Mouse (Mus musculus) heart, embryonic 12.5 days (tissue): ENCODE results near the gene Atf6. TPM values are rescaled to one million over a fixed set of nuclear protein-coding genes. Genes with fewer than 3 reads are reported as not detected.

ENCODE experiments used
- ATAC-seq: fragments of 200-750 bp; cut with Nextera tagmentation; 2 replicates; pipeline ENCODE4 v1.8.0; 2017; ENCODE audit warnings: moderate TSS enrichment, moderate library complexity; ENCODE audit not compliant: insufficient number of reproducible peaks, low FRiP score
- H3K27ac ChIP-seq: fragments of 300-500 bp; sonication (generic); 2 replicates; pipeline ENCODE4 v1.5.1; 2016; ENCODE audit warnings: mild to moderate bottlenecking, moderate library complexity; ENCODE audit not compliant: poor library complexity, severe bottlenecking
- H3K27me3 ChIP-seq: fragments of 300-500 bp; sonication (generic); replicated peaks from 2 replicates; pipeline ENCODE4 v1.6.1; 2016; ENCODE audit warnings: mild to moderate bottlenecking, moderate library complexity
- H3K36me3 ChIP-seq: fragments of 300-500 bp; sonication (generic); 2 replicates; pipeline ENCODE4 v1.6.1; 2016; ENCODE audit warnings: mild to moderate bottlenecking, moderate library complexity
- H3K4me1 ChIP-seq: fragments of 300-500 bp; sonication (generic); replicated peaks from 2 replicates; pipeline ENCODE4 v1.6.1; 2016; ENCODE audit warnings: mild to moderate bottlenecking
- H3K4me2 ChIP-seq: fragments of 300-500 bp; sonication (generic); 2 replicates; pipeline ENCODE4 v1.6.1; 2016; ENCODE audit warnings: mild to moderate bottlenecking, moderate library complexity
- H3K4me3 ChIP-seq: fragments of 300-500 bp; sonication (generic); 2 replicates; pipeline ENCODE4 v1.5.1; 2016; ENCODE audit warnings: mild to moderate bottlenecking
- H3K9ac ChIP-seq: fragments of 300-500 bp; sonication (generic); 2 replicates; pipeline ENCODE4 v1.6.1; 2016; ENCODE audit warnings: mild to moderate bottlenecking, moderate library complexity
- H3K9me3 ChIP-seq: fragments of 300-500 bp; sonication (generic); replicated peaks from 2 replicates; pipeline ENCODE4 v1.6.1; 2016; ENCODE audit warnings: mild to moderate bottlenecking, moderate library complexity
- WGBS: fragments of 180-500 bp; shearing (Covaris S2); methylation state at CpG from one replicate; pipeline ENCODE4 v1.1.7; 2016; 5-methylcytosine and 5-hydroxymethylcytosine counted together
- polyA plus RNA-seq: library from polyadenylated mRNA; unstranded; fragments of >200 nt; fragmentation: Nextera tagmentation; extraction: Ambion mirVana; gene quantifications from 2 replicates; pipeline ENCODE4 v1.2.1, GENCODE M21; 2016

Gene Atf6
- polyA plus RNA-seq, 1 experiment from 2014 or later = 15.0 TPM

DNA sequence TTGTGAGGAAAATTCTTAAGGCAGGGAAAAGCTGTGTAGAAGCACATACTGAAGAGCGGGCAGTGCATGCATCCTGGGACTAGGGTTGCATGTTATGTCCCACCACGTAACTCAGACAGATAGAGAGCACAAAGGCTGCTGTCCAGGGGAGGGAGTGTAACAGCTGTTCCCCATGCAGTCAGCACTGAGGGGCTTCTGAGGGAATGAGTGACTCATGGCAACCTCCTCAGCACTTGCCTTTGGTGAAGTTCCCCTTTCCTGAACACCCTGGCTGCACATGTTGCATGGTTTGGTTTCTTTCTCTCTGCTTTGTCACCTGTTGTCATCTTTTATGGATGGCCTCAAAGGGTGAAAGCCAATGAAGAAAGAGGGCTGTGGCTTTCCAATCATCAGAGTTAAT is 165.3 kb downstream of the Atf6 start:
- no peaks in the 10 kb centered on the region for H3K27me3 ChIP-seq
- H3K27ac ChIP-seq = no peak overlapping the region
- H3K9ac ChIP-seq = no peak overlapping the region
- no peak for ATAC-seq
- H3K4me1 ChIP-seq = peaks cover 4% of the 10 kb centered on the region; the same call in 1 of the 2 replicates
- no peaks in the 10 kb centered on the region for H3K9me3 ChIP-seq
- no peak overlapping the region for H3K4me2 ChIP-seq
- no peaks in the 10 kb centered on the region for H3K36me3 ChIP-seq
- WGBS = 64% methylated on average over 2 of the region's 2 CpGs
- no peak overlapping the region for H3K4me3 ChIP-seq

DNA sequence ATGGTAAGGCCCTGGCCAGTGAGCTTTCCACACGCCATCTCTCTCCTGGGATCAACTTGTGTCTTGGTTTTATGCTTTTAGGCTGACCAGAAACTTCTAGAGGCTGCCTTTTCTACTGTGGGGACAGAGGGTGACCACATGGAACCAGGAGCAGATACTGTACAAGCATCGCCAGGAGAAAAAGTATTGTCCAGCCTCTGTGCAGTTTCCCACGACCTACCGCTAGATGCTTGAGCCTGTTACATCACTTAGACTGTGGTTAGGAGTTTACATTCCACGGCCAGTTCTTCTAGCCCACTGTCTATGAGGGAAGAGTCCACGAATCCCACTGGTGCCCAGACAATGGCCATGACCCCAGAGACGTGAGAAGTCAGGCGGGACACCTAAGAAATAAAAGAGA is 166.0 kb downstream of the Atf6 start:
- H3K4me3 ChIP-seq = no peak overlapping the region
- 79% methylated on average over 8 of the region's 8 CpGs for WGBS
- ATAC-seq = no peak
- no peaks in the 10 kb centered on the region for H3K9me3 ChIP-seq
- H3K27ac ChIP-seq = no peak overlapping the region
- H3K4me1 ChIP-seq = peaks cover 4% of the 10 kb centered on the region; the same call in 1 of the 2 replicates
- no peaks in the 10 kb centered on the region for H3K27me3 ChIP-seq
- H3K36me3 ChIP-seq = no peaks in the 10 kb centered on the region
- no peak overlapping the region for H3K9ac ChIP-seq
- H3K4me2 ChIP-seq = no peak overlapping the region

DNA sequence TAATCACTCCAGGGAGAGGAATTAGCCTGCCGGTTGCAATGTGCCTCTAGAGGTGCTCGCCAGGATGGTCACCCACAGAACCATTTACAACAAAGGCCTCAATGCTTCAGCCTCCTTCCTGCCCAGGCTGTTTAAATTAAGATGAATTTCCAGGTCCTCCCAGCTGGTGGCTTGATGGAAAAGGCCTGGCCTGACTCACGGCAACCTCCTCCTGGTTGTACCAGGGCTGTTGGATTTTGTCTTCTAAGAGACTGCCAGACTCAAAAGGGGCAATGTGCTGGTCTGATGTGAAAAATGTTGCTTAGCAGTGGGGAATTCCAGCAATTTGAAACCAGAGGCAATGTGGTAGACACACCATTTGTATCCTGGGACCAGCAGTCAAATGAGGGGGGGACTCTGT is 166.4 kb downstream of the Atf6 start:
- Histone ChIP-seq H3K36me3 (no peaks in the 10 kb centered on the region), H3K27me3 (no peaks in the 10 kb centered on the region), H3K9me3 (no peaks in the 10 kb centered on the region), H3K9ac (no peak overlapping the region), H3K4me3 (no peak overlapping the region), H3K4me1 (peaks cover 4% of the 10 kb centered on the region; the same call in 1 of the 2 replicates), H3K27ac (no peak overlapping the region), H3K4me2 (no peak overlapping the region)
- ATAC-seq = no peak
- 66% methylated on average over 3 of the region's 3 CpGs for WGBS

DNA sequence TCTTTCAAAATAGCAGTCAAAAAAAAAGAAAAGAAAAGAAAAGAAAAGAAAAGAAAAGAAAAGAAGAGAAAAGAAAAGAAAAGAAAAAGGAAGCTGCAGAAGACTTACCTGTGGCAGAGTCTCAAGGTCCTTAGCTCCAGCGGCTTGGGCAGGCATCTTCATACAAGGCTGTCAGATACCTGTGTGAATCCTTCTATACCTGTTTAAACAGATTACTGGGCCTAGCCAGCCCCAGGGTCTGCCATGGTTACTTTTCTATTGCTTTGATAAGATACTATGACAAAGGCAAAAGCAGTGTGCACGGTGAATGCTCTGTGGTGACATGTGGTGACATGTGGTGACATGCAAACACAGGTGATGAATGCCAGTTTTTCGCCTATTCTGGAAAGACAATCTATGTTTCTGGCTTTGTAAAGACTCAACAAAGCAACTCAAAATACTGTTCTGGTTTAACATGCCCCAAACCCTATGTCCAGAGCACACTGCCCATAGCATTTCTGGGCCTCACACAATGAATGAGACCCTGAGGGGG is 167.0 kb downstream of the Atf6 start:
- no peaks in the 10 kb centered on the region for H3K9me3 ChIP-seq
- no peak overlapping the region for H3K4me3 ChIP-seq
- no peaks in the 10 kb centered on the region for H3K27me3 ChIP-seq
- no peak overlapping the region for H3K27ac ChIP-seq
- ATAC-seq = no peak
- no peak overlapping the region for H3K4me2 ChIP-seq
- H3K4me1 ChIP-seq = peaks cover 4% of the 10 kb centered on the region; the same call in 1 of the 2 replicates
- no peak overlapping the region for H3K9ac ChIP-seq
- no peaks in the 10 kb centered on the region for H3K36me3 ChIP-seq
- WGBS = 76% methylated on average over 3 of the region's 3 CpGs

DNA sequence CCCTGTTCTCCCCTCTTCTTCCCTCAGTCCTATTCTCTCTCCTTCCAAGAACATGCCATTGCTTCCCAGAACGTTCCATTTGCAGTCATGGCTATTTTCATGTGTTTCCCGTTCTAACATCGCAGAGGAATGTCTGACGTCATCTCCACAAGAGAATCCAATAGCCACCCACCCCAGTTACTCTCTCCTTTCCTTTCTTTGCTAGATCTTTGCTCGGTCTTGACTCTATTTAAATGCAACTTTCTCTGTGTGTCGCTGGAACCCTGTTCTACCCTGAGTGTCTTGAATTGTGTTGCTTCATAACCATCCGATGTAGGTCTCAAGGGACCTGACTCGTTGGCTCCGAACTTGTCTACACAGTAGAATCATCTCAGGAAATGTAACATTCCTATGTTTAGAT is 168.0 kb downstream of the Atf6 start:
- no peak overlapping the region for H3K4me2 ChIP-seq
- H3K9me3 ChIP-seq = no peaks in the 10 kb centered on the region
- H3K27ac ChIP-seq = no peak overlapping the region
- H3K4me3 ChIP-seq = no peak overlapping the region
- H3K27me3 ChIP-seq = no peaks in the 10 kb centered on the region
- no peak for ATAC-seq
- H3K36me3 ChIP-seq = no peaks in the 10 kb centered on the region
- WGBS = 60% methylated on average over 9 of the region's 9 CpGs
- H3K9ac ChIP-seq = no peak overlapping the region
- peaks cover 12% of the 10 kb centered on the region for H3K4me1 ChIP-seq

DNA sequence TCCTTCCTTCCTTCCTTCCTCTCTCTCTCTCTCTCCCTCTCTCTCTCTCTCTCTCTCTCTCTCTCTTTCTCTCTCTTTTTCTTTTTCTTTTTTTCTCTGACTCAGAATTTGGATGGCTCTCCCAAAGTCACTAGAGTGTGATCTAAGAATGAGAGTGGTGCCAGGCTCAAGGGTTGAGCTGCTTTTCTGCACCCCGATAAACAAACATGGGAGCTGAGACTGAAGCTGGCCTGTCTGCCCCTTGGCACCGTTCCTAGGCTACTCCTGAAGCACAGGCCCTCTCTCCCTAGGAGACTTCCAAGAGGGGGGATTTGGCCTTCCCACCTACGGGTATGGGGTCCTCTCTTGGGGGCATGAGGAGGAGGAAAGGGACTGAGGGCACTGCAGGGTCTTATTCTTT is 168.8 kb downstream of the Atf6 start:
- peaks cover 13% of the 10 kb centered on the region for H3K4me1 ChIP-seq
- WGBS = 81% methylated on average over 3 of the region's 3 CpGs
- H3K9ac ChIP-seq = no peak overlapping the region
- no peaks in the 10 kb centered on the region for H3K27me3 ChIP-seq
- ATAC-seq = no peak
- H3K4me3 ChIP-seq = no peak overlapping the region
- no peaks in the 10 kb centered on the region for H3K36me3 ChIP-seq
- no peak overlapping the region for H3K4me2 ChIP-seq
- H3K27ac ChIP-seq = no peak overlapping the region
- no peaks in the 10 kb centered on the region for H3K9me3 ChIP-seq

DNA sequence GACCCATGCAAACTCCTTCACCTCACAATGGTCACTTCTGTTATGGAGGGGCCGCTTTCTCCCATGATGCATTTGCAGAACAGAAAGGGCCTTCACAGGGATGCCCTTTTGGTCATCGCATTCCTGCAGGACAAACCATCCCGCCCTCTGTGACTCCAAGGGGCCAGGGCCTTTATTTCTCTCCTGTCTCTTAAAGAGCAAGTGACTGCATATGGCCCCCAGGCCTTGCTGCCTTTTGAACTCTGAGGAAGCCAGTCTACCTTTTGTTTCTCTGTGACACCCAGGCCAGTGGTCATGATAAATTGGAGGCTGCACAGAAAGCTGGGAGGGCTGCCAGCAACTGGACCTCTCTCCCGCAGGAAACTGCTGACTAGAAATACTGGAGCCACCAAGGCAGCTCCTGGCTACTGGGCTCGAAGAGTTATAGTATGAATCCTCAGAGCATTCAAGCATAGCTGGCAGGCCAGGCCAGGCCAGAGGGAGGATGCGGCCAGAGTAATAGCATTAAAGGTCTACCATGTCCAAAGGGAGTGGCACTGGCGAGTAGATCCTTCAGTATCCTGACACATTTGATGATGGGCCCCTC is 169.7 kb downstream of the Atf6 start:
- ATAC-seq = no peak
- Histone ChIP-seq H3K9me3 (no peaks in the 10 kb centered on the region), H3K4me3 (no peak overlapping the region), H3K4me1 (peaks cover 13% of the 10 kb centered on the region), H3K27me3 (no peaks in the 10 kb centered on the region), H3K36me3 (no peaks in the 10 kb centered on the region), H3K9ac (no peak overlapping the region), H3K27ac (no peak overlapping the region), H3K4me2 (no peak overlapping the region)
- 84% methylated on average over 7 of the region's 7 CpGs for WGBS

DNA sequence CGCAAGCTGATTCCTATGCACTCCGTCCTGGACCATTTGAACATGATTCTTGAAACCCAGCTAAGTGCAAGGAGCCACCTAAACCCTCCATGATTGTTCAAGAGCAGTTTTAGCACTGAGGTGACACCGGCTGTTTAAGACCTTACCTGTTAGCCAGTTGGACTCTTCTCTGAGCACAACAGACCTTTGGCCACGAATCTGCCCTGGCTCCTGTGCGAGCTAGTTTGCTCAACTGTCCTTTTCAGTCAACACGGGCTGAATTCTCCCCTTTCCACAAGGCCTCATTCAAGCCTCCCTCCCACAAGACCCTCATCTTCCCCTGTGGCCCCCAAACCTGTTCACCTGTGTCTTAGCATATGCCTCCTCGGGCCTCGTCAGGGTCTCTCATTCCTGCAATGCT is 170.6 kb downstream of the Atf6 start:
- no peak overlapping the region for H3K27ac ChIP-seq
- H3K9ac ChIP-seq = no peak overlapping the region
- 89% methylated on average over 8 of the region's 8 CpGs for WGBS
- ATAC-seq = no peak
- H3K9me3 ChIP-seq = no peaks in the 10 kb centered on the region
- H3K4me1 ChIP-seq = peaks cover 13% of the 10 kb centered on the region
- H3K4me3 ChIP-seq = no peak overlapping the region
- H3K4me2 ChIP-seq = no peak overlapping the region
- H3K36me3 ChIP-seq = no peaks in the 10 kb centered on the region
- H3K27me3 ChIP-seq = no peaks in the 10 kb centered on the region

DNA sequence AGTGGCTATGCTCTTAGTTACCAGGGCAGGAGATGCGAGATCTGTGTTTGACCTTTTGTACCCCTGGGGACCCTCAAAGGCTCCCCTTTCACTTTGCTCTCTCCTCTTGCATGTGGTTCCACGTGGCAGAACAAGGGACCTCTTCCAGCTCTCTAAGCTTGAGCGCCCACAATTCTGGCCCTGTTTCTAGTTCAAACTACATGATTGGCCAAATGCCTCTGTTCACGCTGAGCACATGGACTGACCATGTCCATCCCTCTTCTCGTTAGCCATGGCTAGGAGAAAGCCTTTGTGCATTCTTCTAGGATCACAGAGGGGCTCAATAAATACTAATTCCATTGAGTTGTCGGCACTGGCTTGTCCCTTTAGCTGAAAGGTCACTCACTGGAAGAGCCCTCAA is 172.2 kb downstream of the Atf6 start:
- H3K4me2 ChIP-seq = no peak overlapping the region
- H3K9me3 ChIP-seq = no peaks in the 10 kb centered on the region
- no peaks in the 10 kb centered on the region for H3K27me3 ChIP-seq
- H3K9ac ChIP-seq = no peak overlapping the region
- ATAC-seq = no peak
- H3K4me1 ChIP-seq = peaks cover 13% of the 10 kb centered on the region
- H3K27ac ChIP-seq = no peak overlapping the region
- no peaks in the 10 kb centered on the region for H3K36me3 ChIP-seq
- 74% methylated on average over 6 of the region's 6 CpGs for WGBS
- H3K4me3 ChIP-seq = no peak overlapping the region

DNA sequence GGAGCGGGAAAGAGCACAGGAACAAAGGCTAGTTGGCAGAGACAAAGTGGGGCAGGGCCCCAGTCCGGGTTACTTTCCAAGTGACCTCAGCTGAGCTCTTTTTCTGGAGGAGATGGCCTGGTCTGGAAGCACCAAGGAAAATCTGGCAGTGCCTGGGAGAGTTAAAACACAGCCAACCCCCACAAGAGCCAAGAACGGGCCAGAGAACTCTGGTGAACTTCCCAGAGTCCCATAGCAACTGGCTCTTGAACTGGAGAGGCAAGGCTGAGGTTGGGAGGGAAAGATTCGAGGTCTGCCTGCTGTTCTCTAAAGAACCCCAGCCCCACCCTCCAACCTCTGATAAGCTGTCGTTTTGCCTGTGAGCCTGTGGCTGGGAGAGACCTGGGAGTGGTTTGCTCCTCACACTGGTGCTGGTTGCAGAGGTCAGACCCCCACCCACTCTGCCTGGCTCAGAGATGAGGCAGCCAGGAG is 172.7 kb downstream of the Atf6 start:
- no peak for ATAC-seq
- H3K27me3 ChIP-seq = no peaks in the 10 kb centered on the region

DNA sequence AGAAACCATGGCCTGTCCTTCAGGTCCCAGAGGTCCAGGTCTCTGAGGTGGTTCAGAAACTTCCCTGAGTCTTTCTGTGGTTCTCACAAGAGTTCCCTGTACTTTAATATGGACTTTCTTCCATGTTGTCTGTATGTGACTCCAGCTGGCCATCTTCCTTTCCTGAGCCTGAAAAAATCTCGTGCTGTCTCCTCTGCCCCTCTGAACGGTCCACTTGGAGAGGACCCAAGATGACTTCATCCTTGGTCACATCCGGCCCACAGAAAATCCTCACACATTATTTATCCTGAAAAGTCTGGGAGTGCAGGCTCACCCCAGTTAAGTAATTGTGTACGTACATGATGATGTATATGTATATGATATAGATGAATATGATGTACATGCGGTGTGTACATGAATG is 176.3 kb downstream of the Atf6 start:
- H3K9ac ChIP-seq = no peak overlapping the region
- peaks cover 9% of the 10 kb centered on the region for H3K4me1 ChIP-seq
- H3K36me3 ChIP-seq = no peaks in the 10 kb centered on the region
- no peak overlapping the region for H3K4me2 ChIP-seq
- H3K27ac ChIP-seq = no peak overlapping the region
- H3K9me3 ChIP-seq = no peaks in the 10 kb centered on the region
- no peak for ATAC-seq
- no peak overlapping the region for H3K4me3 ChIP-seq
- WGBS = 84% methylated on average over 5 of the region's 5 CpGs
- no peaks in the 10 kb centered on the region for H3K27me3 ChIP-seq

More for the DNA sequence above, 172.7 kb downstream of the Atf6 start:
- Histone ChIP-seq H3K4me2 (no peak overlapping the region), H3K27ac (no peak overlapping the region), H3K4me3 (no peak overlapping the region), H3K9me3 (no peaks in the 10 kb centered on the region), H3K36me3 (no peaks in the 10 kb centered on the region), H3K4me1 (peaks cover 13% of the 10 kb centered on the region), H3K9ac (no peak overlapping the region)
- 36% methylated on average over 5 of the region's 5 CpGs for WGBS

DNA sequence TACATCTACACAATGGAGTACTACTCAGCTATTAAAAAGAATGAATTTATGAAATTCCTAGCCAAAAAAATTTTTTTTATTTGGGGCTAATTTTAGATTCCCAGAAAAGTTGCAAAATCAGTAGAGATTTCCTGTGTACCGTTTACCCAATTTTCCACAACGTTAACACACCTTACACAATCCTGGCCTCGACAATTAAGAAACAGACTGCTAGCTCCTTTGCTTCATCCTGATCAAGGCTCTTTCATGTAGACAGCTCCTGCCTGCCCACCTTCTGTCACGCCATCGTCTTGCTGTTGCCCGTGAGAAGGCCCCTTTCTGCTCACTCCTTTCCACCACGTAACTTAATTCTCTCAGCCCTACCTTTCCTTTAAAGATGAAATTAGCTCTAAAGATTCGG is 177.8 kb downstream of the Atf6 start:
- H3K9ac ChIP-seq = no peak overlapping the region
- H3K4me2 ChIP-seq = no peak overlapping the region
- H3K27ac ChIP-seq = no peak overlapping the region
- H3K4me3 ChIP-seq = no peak overlapping the region
- 85% methylated on average over 8 of the region's 8 CpGs for whole genome bisulfite sequencing
- no peak for ATAC-seq
- no peaks in the 10 kb centered on the region for H3K27me3 ChIP-seq
- H3K4me1 ChIP-seq = peaks cover 3% of the 10 kb centered on the region
- no peaks in the 10 kb centered on the region for H3K9me3 ChIP-seq
- no peaks in the 10 kb centered on the region for H3K36me3 ChIP-seq
